Mouse (Mus musculus) midbrain, embryonic 16.5 days (tissue): ENCODE data around the gene Hoxd11. TPM values are rescaled to one million over a fixed set of nuclear protein-coding genes. Genes with fewer than 3 reads are reported as not detected.

ENCODE experiments used
- ATAC-seq: fragments of 200-750 bp; cut with Nextera tagmentation; 2 replicates; pipeline ENCODE4 v1.8.0; 2017; ENCODE audit warnings: moderate TSS enrichment
- H3K27ac ChIP-seq: fragments of 300-500 bp; sonication (generic); 2 replicates; pipeline ENCODE4 v1.5.1; 2014; ENCODE audit warnings: mild to moderate bottlenecking, low read length, mixed read lengths
- H3K27me3 ChIP-seq: fragments of 300-500 bp; sonication (generic); 2 replicates; pipeline ENCODE4 v1.6.1; 2014; ENCODE audit warnings: low read depth, low read length, mixed read lengths; ENCODE audit not compliant: control insufficient read depth, insufficient read depth
- H3K36me3 ChIP-seq: fragments of 300-500 bp; sonication (generic); 2 replicates; pipeline ENCODE4 v1.6.1; 2014; ENCODE audit warnings: mild to moderate bottlenecking, low read length, moderate library complexity, mixed read lengths; ENCODE audit not compliant: control insufficient read depth, insufficient read depth
- H3K4me1 ChIP-seq: fragments of 300-500 bp; sonication (generic); 2 replicates; pipeline ENCODE4 v1.6.1; 2014; ENCODE audit warnings: mild to moderate bottlenecking, low read length, mixed read lengths; ENCODE audit not compliant: control insufficient read depth, insufficient read depth
- H3K4me2 ChIP-seq: fragments of 300-500 bp; sonication (generic); 2 replicates; pipeline ENCODE4 v1.6.1; 2014; ENCODE audit warnings: mild to moderate bottlenecking, low read length, mixed read lengths
- H3K4me3 ChIP-seq: fragments of 300-500 bp; sonication (generic); 2 replicates; pipeline ENCODE4 v1.5.1; 2014; ENCODE audit warnings: low read depth, mild to moderate bottlenecking, low read length, moderate library complexity, mixed read lengths
- H3K9ac ChIP-seq: fragments of 300-500 bp; sonication (generic); 2 replicates; pipeline ENCODE4 v1.6.1; 2014; ENCODE audit warnings: low read depth, low read length, mixed read lengths
- H3K9me3 ChIP-seq: fragments of 300-500 bp; sonication (generic); replicated peaks from 2 replicates; pipeline ENCODE4 v1.6.1; 2014; ENCODE audit warnings: mild to moderate bottlenecking, low read length, mixed read lengths; ENCODE audit not compliant: control insufficient read depth, poor library complexity, severe bottlenecking
- WGBS: fragments of 180-500 bp; shearing (Covaris S2); extraction: QIAGEN DNeasy Blood & Tissue Kit; methylation state at CpG from one replicate; pipeline ENCODE4 v1.1.7; 2014; 5-methylcytosine and 5-hydroxymethylcytosine counted together
- polyA plus RNA-seq: library from polyadenylated mRNA; unstranded; fragments of >200 nt; fragmentation: Nextera tagmentation; extraction: Ambion mirVana; gene quantifications from 2 replicates; pipeline ENCODE4 v1.2.1, GENCODE M21; 2015

Hoxd11 gene
- polyA plus RNA-seq, 1 experiment from 2014 or later = not detected

DNA sequence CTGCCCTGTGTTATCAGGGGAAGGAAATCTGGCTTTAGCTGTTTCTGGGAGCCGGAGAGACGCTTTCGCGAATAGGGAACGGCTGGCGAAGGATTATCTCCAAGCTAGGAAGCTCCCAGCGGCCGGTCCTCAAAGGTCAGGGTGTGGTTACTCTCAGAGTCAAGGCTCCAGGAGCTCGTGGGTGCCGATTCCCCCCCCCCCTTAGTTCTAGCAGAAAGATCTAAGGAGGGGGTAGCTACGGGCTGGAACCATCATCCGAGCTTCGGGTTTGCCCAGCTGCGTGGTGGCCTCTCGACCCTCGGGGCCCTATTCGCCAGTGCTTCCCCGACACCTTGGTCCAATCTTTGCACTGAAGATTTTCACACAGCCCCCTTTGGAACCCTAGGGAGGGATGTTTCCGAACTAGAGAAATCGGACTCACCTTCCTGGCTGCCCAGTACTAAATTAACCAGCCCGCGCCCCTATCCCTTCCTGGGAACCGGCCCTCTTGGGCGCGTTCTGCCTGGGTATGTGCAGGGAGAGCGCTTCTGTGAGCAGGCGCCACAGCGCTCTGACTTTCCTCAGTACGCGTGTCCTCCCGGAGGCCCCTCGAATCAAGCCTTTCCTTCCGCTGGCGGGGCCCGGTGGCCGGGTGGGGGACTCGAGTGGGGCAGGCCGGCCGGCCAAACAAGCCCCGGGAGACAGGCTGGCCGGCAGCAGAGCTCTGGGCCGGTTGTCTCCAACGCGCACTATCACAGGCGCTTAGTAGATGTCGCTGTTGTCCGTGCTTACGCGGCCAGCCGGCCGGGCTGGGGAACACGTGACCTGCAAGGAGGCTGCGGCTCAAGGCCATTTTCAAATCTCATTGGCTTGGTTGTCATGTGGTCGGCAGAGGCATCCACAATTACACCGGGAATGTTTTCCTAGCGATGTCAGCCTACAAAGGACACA is 11.9 kb downstream of the Hoxd11 start, which contains the start of gene Hoxd10:
Gene Hoxd10, plus strand, starts transcription at position 903 of the 930 bp plus-strand sequence.
- ATAC-seq = peak; percentile 48; the same call in 1 of the 2 replicates
- no peak within 1 kb of the TSS for H3K9ac ChIP-seq
- H3K36me3 ChIP-seq = no peaks in the 10 kb centered on the region
- H3K9me3 ChIP-seq = no peaks in the 10 kb centered on the region
- no peak within 1 kb of the TSS for H3K4me3 ChIP-seq
- WGBS = 1% methylated on average over 56 of the region's 56 CpGs
- H3K27ac ChIP-seq = no peak within 1 kb of the TSS
- H3K4me2 ChIP-seq = no peak within 1 kb of the TSS
- no peaks in the 10 kb centered on the region for H3K4me1 ChIP-seq
- H3K27me3 ChIP-seq = peaks cover 85% of the 10 kb centered on the region

GRCm38 (mm10) chr2:74691995-74692807 is 12.8 kb downstream of the Hoxd11 start:
- 3% methylated on average over 35 of the region's 35 CpGs for WGBS
- H3K27ac ChIP-seq = no peak overlapping the region
- no peaks in the 10 kb centered on the region for H3K9me3 ChIP-seq
- ATAC-seq = no peak
- no peak overlapping the region for H3K4me2 ChIP-seq
- no peaks in the 10 kb centered on the region for H3K36me3 ChIP-seq
- H3K4me1 ChIP-seq = no peaks in the 10 kb centered on the region
- H3K27me3 ChIP-seq = peaks cover 85% of the 10 kb centered on the region
- H3K9ac ChIP-seq = no peak overlapping the region
- no peak overlapping the region for H3K4me3 ChIP-seq

DNA sequence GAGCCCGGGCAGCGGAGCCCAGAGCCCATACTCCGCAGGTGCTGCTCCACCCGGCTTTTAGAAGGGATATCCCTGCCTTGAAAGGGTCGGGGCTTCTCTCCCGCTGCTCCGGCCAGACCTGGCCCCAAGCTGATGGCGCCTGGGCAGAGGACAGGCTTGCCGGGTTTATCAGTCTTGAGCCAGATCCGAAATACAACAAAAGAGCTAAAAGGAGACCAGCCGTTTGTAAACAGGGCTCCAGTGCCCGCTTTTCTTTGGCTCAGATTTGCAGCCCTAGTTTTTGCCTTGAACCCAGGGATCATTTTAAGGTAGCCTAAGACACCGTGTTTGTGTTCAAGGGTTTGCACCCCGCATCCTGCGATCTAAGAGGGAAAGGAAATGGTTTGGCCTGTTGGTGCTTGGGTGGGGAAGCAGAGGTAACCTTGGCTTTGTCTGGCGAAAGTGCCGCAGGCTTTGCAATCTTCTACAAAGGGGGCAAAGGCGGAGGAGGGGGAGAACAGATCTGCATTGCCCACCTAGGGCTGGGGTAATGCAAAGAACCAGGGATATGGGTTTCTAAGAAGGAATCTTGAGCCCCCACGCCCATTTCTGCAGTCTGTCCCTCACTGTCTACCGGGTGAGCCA is 13.6 kb downstream of the Hoxd11 start:
- H3K4me3 ChIP-seq = no peak overlapping the region
- H3K9me3 ChIP-seq = no peaks in the 10 kb centered on the region
- peaks cover 2% of the 10 kb centered on the region; the same call in 1 of the 2 replicates for H3K4me1 ChIP-seq
- 2% methylated on average over 20 of the region's 20 CpGs for WGBS
- no peak for ATAC-seq
- no peak overlapping the region for H3K9ac ChIP-seq
- peaks cover 84% of the 10 kb centered on the region for H3K27me3 ChIP-seq
- H3K4me2 ChIP-seq = no peak overlapping the region
- no peaks in the 10 kb centered on the region for H3K36me3 ChIP-seq
- no peak overlapping the region for H3K27ac ChIP-seq

GRCm38 (mm10) chr2:74693432-74693827 is 14.1 kb downstream of the Hoxd11 start:
- H3K4me3 ChIP-seq = no peak overlapping the region
- no peak overlapping the region for H3K27ac ChIP-seq
- H3K4me1 ChIP-seq = peaks cover 4% of the 10 kb centered on the region
- H3K4me2 ChIP-seq = no peak overlapping the region
- 5% methylated on average over 4 of the region's 4 CpGs for WGBS
- no peaks in the 10 kb centered on the region for H3K36me3 ChIP-seq
- no peak for ATAC-seq
- no peak overlapping the region for H3K9ac ChIP-seq
- H3K9me3 ChIP-seq = no peaks in the 10 kb centered on the region
- peaks cover 80% of the 10 kb centered on the region for H3K27me3 ChIP-seq

DNA sequence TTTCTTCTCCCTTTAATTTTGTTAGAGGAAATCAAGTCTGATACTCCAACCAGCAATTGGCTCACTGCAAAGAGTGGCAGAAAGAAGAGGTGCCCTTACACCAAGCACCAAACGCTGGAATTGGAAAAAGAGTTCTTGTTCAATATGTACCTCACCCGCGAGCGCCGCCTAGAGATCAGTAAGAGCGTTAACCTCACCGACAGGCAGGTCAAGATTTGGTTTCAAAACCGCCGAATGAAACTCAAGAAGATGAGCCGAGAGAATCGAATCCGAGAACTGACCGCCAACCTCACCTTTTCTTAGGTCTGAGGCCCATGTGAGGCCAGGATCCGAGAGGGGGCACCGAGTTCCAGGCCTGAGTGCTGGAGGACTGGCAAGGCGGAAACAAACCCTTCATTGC is 14.7 kb downstream of the Hoxd11 start:
- 2% methylated on average over 16 of the region's 16 CpGs for WGBS
- no peak for ATAC-seq
- H3K4me3 ChIP-seq = no peak overlapping the region
- H3K9me3 ChIP-seq = no peaks in the 10 kb centered on the region
- no peak overlapping the region for H3K4me2 ChIP-seq
- no peaks in the 10 kb centered on the region for H3K36me3 ChIP-seq
- H3K9ac ChIP-seq = no peak overlapping the region
- H3K27me3 ChIP-seq = peaks cover 74% of the 10 kb centered on the region
- H3K27ac ChIP-seq = no peak overlapping the region
- peaks cover 4% of the 10 kb centered on the region for H3K4me1 ChIP-seq

- Histone ChIP-seq H3K27ac (no peak overlapping the region), H3K4me1 (peaks cover 4% of the 10 kb centered on the region), H3K9me3 (no peaks in the 10 kb centered on the region), H3K4me3 (no peak overlapping the region), H3K4me2 (no peak overlapping the region), H3K27me3 (peaks cover 76% of the 10 kb centered on the region), H3K36me3 (no peaks in the 10 kb centered on the region), H3K9ac (no peak overlapping the region)
- WGBS = 6% methylated on average over 1 of the region's 1 CpGs
- ATAC-seq = no peak
Measured at GRCm38 (mm10) chr2:74695383-74695782, 16.0 kb downstream of the Hoxd11 start.

- peaks cover 4% of the 10 kb centered on the region for H3K4me1 ChIP-seq
- H3K4me3 ChIP-seq = no peak overlapping the region
- no peak overlapping the region for H3K9ac ChIP-seq
- no peak overlapping the region for H3K4me2 ChIP-seq
- no peak overlapping the region for H3K27ac ChIP-seq
- no peaks in the 10 kb centered on the region for H3K9me3 ChIP-seq
- no peaks in the 10 kb centered on the region for H3K36me3 ChIP-seq
- 4% methylated on average over 7 of the region's 7 CpGs for WGBS
- ATAC-seq = no peak
- peaks cover 79% of the 10 kb centered on the region for H3K27me3 ChIP-seq
Measured at GRCm38 (mm10) chr2:74695813-74696430, 16.6 kb downstream of the Hoxd11 start.

GRCm38 (mm10) chr2:74696442-74697335 is 17.3 kb downstream of the Hoxd11 start:
- peaks cover 78% of the 10 kb centered on the region for H3K27me3 ChIP-seq
- no peaks in the 10 kb centered on the region for H3K9me3 ChIP-seq
- WGBS = under 1% methylated on average over 34 of the region's 34 CpGs
- H3K36me3 ChIP-seq = no peaks in the 10 kb centered on the region
- ATAC-seq = no peak
- no peak overlapping the region for H3K27ac ChIP-seq
- no peak overlapping the region for H3K4me3 ChIP-seq
- peaks cover 4% of the 10 kb centered on the region for H3K4me1 ChIP-seq
- H3K9ac ChIP-seq = no peak overlapping the region
- no peak overlapping the region for H3K4me2 ChIP-seq
